Mouse (Mus musculus): Measurements from ENCODE around the gene Cpa1. TPM values are rescaled to one million over a fixed set of nuclear protein-coding genes. Genes with fewer than 3 reads are reported as not detected.

Cpa1 gene
- total RNA-seq, 1 experiment, result not detected

- no peak overlapping the region for H3K4me3 ChIP-seq (ENCODE audit: insufficient read depth in 1 of 2, low read depth in 1 of 2, low read length in 2 of 2, poor library complexity in 1 of 2, severe bottlenecking in 1 of 2)
- no peak for DNase-seq (ENCODE audit: low read depth, low spot score)
- no peaks in the 10 kb centered on the region for H3K36me3 ChIP-seq (ENCODE audit: control insufficient read depth, insufficient read depth, low read length, poor library complexity, severe bottlenecking)
- H3K4me1 ChIP-seq (ENCODE audit: control insufficient read depth in 2 of 2, insufficient read depth in 2 of 2, low read length in 2 of 2, poor library complexity in 1 of 2), result peaks cover 1 to 2% of the 10 kb centered on the region in 2 experiments; a peak in 1 of 4 replicates
- H3K9ac ChIP-seq (ENCODE audit: insufficient read depth, low read depth, low read length, poor library complexity, severe bottlenecking), result no peak overlapping the region
- H3K9me3 ChIP-seq (ENCODE audit: control insufficient read depth, insufficient read depth, low read depth, low read length), result no peaks in the 10 kb centered on the region
- TF ChIP-seq ZC3H11A (IDR thresholded peaks at IDR 0.05; ENCODE audit: borderline replicate concordance, low read depth, low read length) (no peak), ZNF384 (IDR thresholded peaks at IDR 0.05; ENCODE audit: low read depth, low read length) (no peak), CHD2 (IDR thresholded peaks at IDR 0.05; ENCODE audit: low read depth, low read length) (no peak), MAFK (IDR thresholded peaks at IDR 0.05; ENCODE audit: insufficient read depth, low read depth, low read length) (no peak), HCFC1 (IDR thresholded peaks at IDR 0.05; ENCODE audit: borderline replicate concordance, insufficient read depth, low read length) (no peak)
- in situ Hi-C loops (cut with MboI; ENCODE audit: low sequenced_read_pairs in 2 of 2, unreplicated experiment in 2 of 2), result no loop called here
- H3K27ac ChIP-seq (ENCODE audit: insufficient read depth, low read depth, low read length, poor library complexity, severe bottlenecking), result no peak overlapping the region
These were observed 34.6 kb upstream of the Cpa1 start for GRCm38 (mm10) chr6:30604342-30604867.

- Histone ChIP-seq H3K9ac (ENCODE audit: insufficient read depth, low read depth, low read length, poor library complexity, severe bottlenecking) (no peak overlapping the region), H3K27ac (ENCODE audit: insufficient read depth, low read depth, low read length, poor library complexity, severe bottlenecking) (no peak overlapping the region), H3K36me3 (ENCODE audit: control insufficient read depth, insufficient read depth, low read length, poor library complexity, severe bottlenecking) (no peaks in the 10 kb centered on the region), H3K4me3 (ENCODE audit: insufficient read depth in 1 of 2, low read depth in 1 of 2, low read length in 2 of 2, poor library complexity in 1 of 2, severe bottlenecking in 1 of 2) (no peak overlapping the region), H3K9me3 (ENCODE audit: control insufficient read depth, insufficient read depth, low read depth, low read length) (no peaks in the 10 kb centered on the region), H3K4me1 (ENCODE audit: control insufficient read depth in 2 of 2, insufficient read depth in 2 of 2, low read length in 2 of 2, poor library complexity in 1 of 2) (peaks cover 1 to 2% of the 10 kb centered on the region in 2 experiments; a peak in 1 of 4 replicates)
- in situ Hi-C loops (cut with MboI; ENCODE audit: low sequenced_read_pairs in 2 of 2, unreplicated experiment in 2 of 2), result no loop called here
- no peak for DNase-seq (ENCODE audit: low read depth, low spot score)
- no peak for TF ChIP-seq CHD2 (IDR thresholded peaks at IDR 0.05; ENCODE audit: low read depth, low read length)
- no peak for TF ChIP-seq ZNF384 (IDR thresholded peaks at IDR 0.05; ENCODE audit: low read depth, low read length)
- TF ChIP-seq MAFK (IDR thresholded peaks at IDR 0.05; ENCODE audit: insufficient read depth, low read depth, low read length), result no peak
- no peak for TF ChIP-seq HCFC1 (IDR thresholded peaks at IDR 0.05; ENCODE audit: borderline replicate concordance, insufficient read depth, low read length)
- TF ChIP-seq ZC3H11A (IDR thresholded peaks at IDR 0.05; ENCODE audit: borderline replicate concordance, low read depth, low read length), result no peak
These were observed 33.9 kb upstream of the Cpa1 start for GRCm38 (mm10) chr6:30605111-30605510.

- Histone ChIP-seq H3K4me1 (ENCODE audit: control insufficient read depth in 2 of 2, insufficient read depth in 2 of 2, low read length in 2 of 2, poor library complexity in 1 of 2) (peaks cover 1 to 2% of the 10 kb centered on the region in 2 experiments; a peak in 1 of 4 replicates), H3K36me3 (ENCODE audit: control insufficient read depth, insufficient read depth, low read length, poor library complexity, severe bottlenecking) (no peaks in the 10 kb centered on the region), H3K9ac (ENCODE audit: insufficient read depth, low read depth, low read length, poor library complexity, severe bottlenecking) (no peak overlapping the region), H3K9me3 (ENCODE audit: control insufficient read depth, insufficient read depth, low read depth, low read length) (no peaks in the 10 kb centered on the region), H3K27ac (ENCODE audit: insufficient read depth, low read depth, low read length, poor library complexity, severe bottlenecking) (no peak overlapping the region), H3K4me3 (ENCODE audit: insufficient read depth in 1 of 2, low read depth in 1 of 2, low read length in 2 of 2, poor library complexity in 1 of 2, severe bottlenecking in 1 of 2) (no peak overlapping the region)
- TF ChIP-seq ZNF384 (IDR thresholded peaks at IDR 0.05; ENCODE audit: low read depth, low read length) (no peak), CHD2 (IDR thresholded peaks at IDR 0.05; ENCODE audit: low read depth, low read length) (no peak), HCFC1 (IDR thresholded peaks at IDR 0.05; ENCODE audit: borderline replicate concordance, insufficient read depth, low read length) (no peak), MAFK (IDR thresholded peaks at IDR 0.05; ENCODE audit: insufficient read depth, low read depth, low read length) (no peak)
- in situ Hi-C loops (cut with MboI; ENCODE audit: low sequenced_read_pairs in 2 of 2, unreplicated experiment in 2 of 2), result no loop called here
- DNase-seq (ENCODE audit: low read depth, low spot score), result no peak
These were observed 33.3 kb upstream of the Cpa1 start for GRCm38 (mm10) chr6:30605672-30606071.

- H3K4me1 ChIP-seq (ENCODE audit: control insufficient read depth in 2 of 2, insufficient read depth in 2 of 2, low read length in 2 of 2, poor library complexity in 1 of 2), result no peaks in the 10 kb centered on the region
- H3K9me3 ChIP-seq (ENCODE audit: control insufficient read depth, insufficient read depth, low read depth, low read length), result no peaks in the 10 kb centered on the region
- no peaks in the 10 kb centered on the region for H3K36me3 ChIP-seq (ENCODE audit: control insufficient read depth, insufficient read depth, low read length, poor library complexity, severe bottlenecking)
- no peak within 1 kb of the TSS for H3K4me3 ChIP-seq (ENCODE audit: insufficient read depth in 1 of 2, low read depth in 1 of 2, low read length in 2 of 2, poor library complexity in 1 of 2, severe bottlenecking in 1 of 2)
- in situ Hi-C loops (cut with MboI; ENCODE audit: low sequenced_read_pairs in 2 of 2, unreplicated experiment in 2 of 2), result no loop called here
- H3K9ac ChIP-seq (ENCODE audit: insufficient read depth, low read depth, low read length, poor library complexity, severe bottlenecking), result no peak within 1 kb of the TSS
- DNase-seq (ENCODE audit: low read depth, low spot score), result no peak
- TF ChIP-seq CHD2 (IDR thresholded peaks at IDR 0.05; ENCODE audit: low read depth, low read length) (no peak), HCFC1 (IDR thresholded peaks at IDR 0.05; ENCODE audit: borderline replicate concordance, insufficient read depth, low read length) (no peak), MAFK (IDR thresholded peaks at IDR 0.05; ENCODE audit: insufficient read depth, low read depth, low read length) (no peak), ZNF384 (IDR thresholded peaks at IDR 0.05; ENCODE audit: low read depth, low read length) (no peak), ZC3H11A (IDR thresholded peaks at IDR 0.05; ENCODE audit: borderline replicate concordance, low read depth, low read length) (no peak)
- H3K27ac ChIP-seq (ENCODE audit: insufficient read depth, low read depth, low read length, poor library complexity, severe bottlenecking), result no peak within 1 kb of the TSS
These were observed 28.3 kb upstream of the Cpa1 start, which contains the start of gene Cpa5 for GRCm38 (mm10) chr6:30610710-30611109. Cpa5 (plus strand) TSS chr6:30611010.

Measured in ES-E14 (cell line).